Mouse (Mus musculus) megakaryocyte, embryonic 14.5 days (primary cell): ENCODE results near the gene Mtf1.

Experiments
- FLI1 ChIP-seq: IDR thresholded peaks from 2 replicates; pipeline ENCODE4 v1.6.1; 2012; ENCODE audit warnings: low read length, inconsistent platforms, mixed read lengths
- GATA1 ChIP-seq: IDR thresholded peaks from 3 replicates; pipeline ENCODE4 v1.6.1; 2012; ENCODE audit warnings: mixed read lengths, low read length, inconsistent platforms, borderline replicate concordance

GRCm38 (mm10) chr4:124781361-124781760 is 20.5 kb upstream of the Mtf1 start:
- no peak for TF ChIP-seq FLI1
- no peak for TF ChIP-seq GATA1
